Mouse (Mus musculus) MEL (cell line): ENCODE results near the gene Olfr707. TPM values are rescaled to one million over a fixed set of nuclear protein-coding genes. Genes with fewer than 3 reads are reported as not detected.
"Not testable (repeated sequence)": the region's sequence is repeated elsewhere in the genome, so short reads cannot be mapped to it uniquely, and the experiment has no call there.

Source experiments
- DNase-seq: peaks from one replicate; pipeline ENCODE4 v3.0.0; 2011; ENCODE audit warnings: low read depth, low spot score
- H3K27ac ChIP-seq: 2 replicates; pipeline ENCODE4 v1.5.1; 2012; ENCODE audit warnings: low read depth, mild to moderate bottlenecking, control low read depth, low read length, moderate library complexity; ENCODE audit not compliant: control insufficient read depth
- H3K27me3 ChIP-seq, 2 experiments: fragments of 150-350 bp in 1 of 2; sonication (generic) in 1 of 2; 2 replicates each; pipeline ENCODE4 v1.6.1; 2012; ENCODE audit warnings: low read length in 2 of 2, mild to moderate bottlenecking in 2 of 2, improper control_type of control experiment in 1 of 2, moderate library complexity in 1 of 2; ENCODE audit not compliant: insufficient read depth in 2 of 2, control insufficient read depth in 1 of 2
- H3K36me3 ChIP-seq, 2 experiments: 2 replicates each; pipeline ENCODE4 v1.6.1; 2012 to 2014; ENCODE audit warnings: low read length in 2 of 2, improper control_type of control experiment in 1 of 2, inconsistent platforms in 1 of 2, mild to moderate bottlenecking in 1 of 2; ENCODE audit not compliant: insufficient read depth in 2 of 2, control insufficient read depth in 1 of 2
- H3K4me1 ChIP-seq, 2 experiments: fragments of 150-350 bp in 1 of 2; sonication (generic) in 1 of 2; 2 replicates each; pipeline ENCODE4 v1.6.1; 2012; ENCODE audit warnings: low read length in 2 of 2, improper control_type of control experiment in 1 of 2, mild to moderate bottlenecking in 1 of 2; ENCODE audit not compliant: insufficient read depth in 2 of 2, control insufficient read depth in 1 of 2
- H3K4me3 ChIP-seq, 2 experiments: fragments of 150-350 bp in 1 of 2; sonication (generic) in 1 of 2; 2 replicates each; pipeline ENCODE4 v1.5.1; 2012; ENCODE audit warnings: low read depth in 2 of 2, low read length in 2 of 2, mild to moderate bottlenecking in 2 of 2, moderate library complexity in 2 of 2, control low read depth in 1 of 2, improper control_type of control experiment in 1 of 2; ENCODE audit not compliant: control insufficient read depth in 1 of 2, insufficient read depth in 1 of 2
- H3K79me2 ChIP-seq: 2 replicates; pipeline ENCODE4 v1.6.1; 2012; ENCODE audit warnings: mild to moderate bottlenecking, low read length, moderate library complexity; ENCODE audit not compliant: control insufficient read depth, poor library complexity, insufficient read depth
- H3K9ac ChIP-seq: 2 replicates; pipeline ENCODE4 v1.6.1; 2012; ENCODE audit warnings: low read depth, mild to moderate bottlenecking, control low read depth, low read length, moderate library complexity; ENCODE audit not compliant: control insufficient read depth, poor library complexity, severe bottlenecking
- H3K9me3 ChIP-seq: fragments of 150-350 bp; sonication (generic); replicated peaks from 2 replicates; pipeline ENCODE4 v1.6.1; 2012; ENCODE audit warnings: mild to moderate bottlenecking, low read length, improper control_type of control experiment, moderate library complexity; ENCODE audit not compliant: insufficient read depth
- CHD1 ChIP-seq: IDR thresholded peaks from 2 replicates; pipeline ENCODE4 v1.6.1; 2012; ENCODE audit warnings: low read depth, mild to moderate bottlenecking, inconsistent platforms, low read length, improper control_type of control experiment
- CHD2 ChIP-seq: IDR thresholded peaks from 2 replicates; pipeline ENCODE4 v1.6.1; 2011; ENCODE audit warnings: low read length, improper control_type of control experiment
- CTCF ChIP-seq, 3 experiments: IDR thresholded peaks in 2 of 3; conservative IDR thresholded peaks in 1 of 3; 2 replicates each; pipeline ENCODE4 v1.5.1; 2011 to 2012; ENCODE audit warnings: low read length in 3 of 3, low read depth in 2 of 3, mild to moderate bottlenecking in 2 of 3, improper control_type of control experiment in 1 of 3, inconsistent platforms in 1 of 3, mixed read lengths in 1 of 3, moderate library complexity in 1 of 3; ENCODE audit not compliant: control insufficient read depth in 1 of 3, insufficient read depth in 1 of 3, poor library complexity in 1 of 3, severe bottlenecking in 1 of 3
- EP300 ChIP-seq, 2 experiments: IDR thresholded peaks; 2 replicates each; pipeline ENCODE4 v1.6.1; 2011; ENCODE audit warnings: improper control_type of control experiment in 2 of 2, low read length in 2 of 2, low read depth in 1 of 2, mild to moderate bottlenecking in 1 of 2
- ETS1 ChIP-seq: IDR thresholded peaks from 2 replicates; pipeline ENCODE4 v1.6.1; 2012; ENCODE audit warnings: low read depth, mild to moderate bottlenecking, inconsistent platforms, low read length, improper control_type of control experiment, moderate library complexity
- GABPA ChIP-seq: IDR thresholded peaks from 2 replicates; pipeline ENCODE4 v1.6.1; 2012; ENCODE audit warnings: low read depth, mild to moderate bottlenecking, inconsistent platforms, low read length, improper control_type of control experiment, moderate library complexity
- HCFC1 ChIP-seq: IDR thresholded peaks from 2 replicates; pipeline ENCODE4 v1.6.1; 2012; ENCODE audit warnings: low read depth, mild to moderate bottlenecking, inconsistent platforms, low read length, improper control_type of control experiment, moderate library complexity
- JUND ChIP-seq: IDR thresholded peaks from 2 replicates; pipeline ENCODE4 v1.6.1; 2011; ENCODE audit warnings: low read depth, mild to moderate bottlenecking, improper control_type of control experiment, low read length
- KAT2A ChIP-seq: conservative IDR thresholded peaks from 2 replicates; pipeline ENCODE4 v1.6.1; 2012; ENCODE audit warnings: low read depth, low read length, improper control_type of control experiment, inconsistent platforms
- MAX ChIP-seq: IDR thresholded peaks from 2 replicates; pipeline ENCODE4 v1.6.1; 2011; ENCODE audit warnings: low read length, improper control_type of control experiment
- MAZ ChIP-seq: IDR thresholded peaks from 2 replicates; pipeline ENCODE4 v1.6.1; 2012; ENCODE audit warnings: low read depth, mild to moderate bottlenecking, inconsistent platforms, low read length, improper control_type of control experiment
- MEF2A ChIP-seq: IDR thresholded peaks from 2 replicates; pipeline ENCODE4 v1.6.1; 2014; ENCODE audit warnings: low read depth, mild to moderate bottlenecking, inconsistent platforms, low read length, improper control_type of control experiment; ENCODE audit not compliant: poor library complexity, insufficient replicate concordance, severe bottlenecking; ENCODE audit errors: extremely low read depth
- MXI1 ChIP-seq: IDR thresholded peaks from 2 replicates; pipeline ENCODE4 v1.6.1; 2011; ENCODE audit warnings: mild to moderate bottlenecking, low read depth, low read length, improper control_type of control experiment
- MYC ChIP-seq: IDR thresholded peaks from 2 replicates; pipeline ENCODE4 v1.6.1; 2011; ENCODE audit warnings: low read depth, mild to moderate bottlenecking, low read length, improper control_type of control experiment, moderate library complexity
- POLR2AphosphoS2 ChIP-seq: IDR thresholded peaks from 2 replicates; pipeline ENCODE4 v1.6.1; 2011; ENCODE audit warnings: low read length, improper control_type of control experiment
- SIN3A ChIP-seq: IDR thresholded peaks from 2 replicates; pipeline ENCODE4 v1.6.1; 2012; ENCODE audit warnings: low read length, improper control_type of control experiment, inconsistent platforms
- SMC3 ChIP-seq: IDR thresholded peaks from 2 replicates; pipeline ENCODE4 v1.6.1; 2011; ENCODE audit warnings: low read depth, low read length, improper control_type of control experiment
- TAL1 ChIP-seq: IDR thresholded peaks from 2 replicates; pipeline ENCODE4 v1.6.1; 2012; ENCODE audit warnings: mild to moderate bottlenecking, inconsistent platforms, low read length, moderate library complexity, mixed read lengths
- UBTF ChIP-seq: IDR thresholded peaks from 2 replicates; pipeline ENCODE4 v1.6.1; 2012; ENCODE audit warnings: low read depth, mild to moderate bottlenecking, inconsistent platforms, low read length, improper control_type of control experiment, moderate library complexity, borderline replicate concordance; ENCODE audit not compliant: insufficient read depth
- USF2 ChIP-seq, 2 experiments: IDR thresholded peaks; 2 replicates each; pipeline ENCODE4 v1.6.1; 2011 to 2012; ENCODE audit warnings: improper control_type of control experiment in 2 of 2, low read length in 2 of 2, borderline replicate concordance in 1 of 2, inconsistent platforms in 1 of 2, low read depth in 1 of 2, mild to moderate bottlenecking in 1 of 2; ENCODE audit not compliant: insufficient read depth in 1 of 2
- ZKSCAN1 ChIP-seq: IDR thresholded peaks from 2 replicates; pipeline ENCODE4 v1.6.1; 2012; ENCODE audit warnings: low read depth, mild to moderate bottlenecking, inconsistent platforms, low read length, improper control_type of control experiment, moderate library complexity
- ZMIZ1 ChIP-seq: IDR thresholded peaks from 2 replicates; pipeline ENCODE4 v1.6.1; 2012; ENCODE audit warnings: low read depth, mild to moderate bottlenecking, inconsistent platforms, low read length, improper control_type of control experiment, moderate library complexity
- ZNF384 ChIP-seq: IDR thresholded peaks from 2 replicates; pipeline ENCODE4 v1.6.1; 2012; ENCODE audit warnings: low read depth, mild to moderate bottlenecking, inconsistent platforms, low read length, improper control_type of control experiment
- polyA plus RNA-seq, 2 experiments: library from polyadenylated mRNA; stranded (reverse) in 1 of 2; unstranded in 1 of 2; fragments of >175 nt in 1 of 2; fragments of >200 nt in 1 of 2; gene quantifications; 2 replicates each; pipeline versions ENCODE4 v1.2.1 to v1.2.4; 2012; ENCODE audit warnings: low replicate concordance in 2 of 2, low read depth in 1 of 2; ENCODE audit not compliant: insufficient read length in 2 of 2, insufficient read depth in 1 of 2, missing spikeins in 1 of 2
- total RNA-seq: library from RNA; depleted of rRNA; stranded (reverse); fragments of 300-350 nt; gene quantifications from 2 replicates; pipeline ENCODE4 v1.2.3, GENCODE M21; 2012

The Olfr707 gene
- total and polyA plus RNA-seq, 3 experiments: not detected

- H3K9me3 ChIP-seq: no peaks in the 10 kb centered on the region
- DNase-seq: no peak
- H3K27me3 ChIP-seq: no peaks in the 10 kb centered on the region
- H3K36me3 ChIP-seq: no peaks in the 10 kb centered on the region
- H3K9ac ChIP-seq: no peak within 1 kb of the TSS
- H3K27ac ChIP-seq: no peak within 1 kb of the TSS
- no peaks in the 10 kb centered on the region for H3K79me2 ChIP-seq
- TF ChIP-seq ZMIZ1: no peak
- TF ChIP-seq CHD2: no peak
- TF ChIP-seq MAX: no peak
- no peak for TF ChIP-seq HCFC1
- TF ChIP-seq UBTF: no peak
- no peak for TF ChIP-seq SMC3
- no peak for TF ChIP-seq KAT2A
- no peak for TF ChIP-seq TAL1
- TF ChIP-seq ZNF384: no peak
- H3K4me1 ChIP-seq: no peaks in the 10 kb centered on the region
- H3K4me3 ChIP-seq: no peak within 1 kb of the TSS
These were observed 31.1 kb upstream of the Olfr707 start, which contains the start of gene Olfr709-ps1 for GRCm38 (mm10) chr7:106932119-106932518. Olfr709-ps1 (minus strand) TSS chr7:106932219.

DNA sequence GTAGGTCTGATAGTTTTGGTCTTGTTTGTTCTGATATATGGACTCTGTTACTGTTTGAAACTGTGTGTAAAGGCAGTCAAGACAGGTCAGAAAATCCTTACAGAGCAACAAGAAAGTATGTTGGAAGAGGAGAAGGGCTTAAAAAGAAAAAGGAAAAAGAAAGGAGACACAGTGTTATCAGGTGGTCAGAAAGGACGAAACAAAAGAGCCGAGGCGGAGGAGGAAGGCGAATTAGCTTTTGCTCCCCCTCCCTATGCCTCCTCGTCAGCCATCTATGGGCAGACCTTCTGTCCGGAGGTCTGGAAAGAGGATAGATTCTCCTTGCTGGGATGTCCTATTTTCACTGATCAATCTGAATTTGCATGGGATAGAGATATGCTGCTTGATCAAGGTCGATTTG lies 19.9 kb upstream of the Olfr707 start:
- H3K79me2 ChIP-seq, H3K4me3 ChIP-seq, H3K27ac ChIP-seq, H3K9me3 ChIP-seq, DNase-seq, H3K36me3 ChIP-seq, H3K4me1 ChIP-seq, H3K9ac ChIP-seq, H3K27me3 ChIP-seq: not testable (repeated sequence)

GRCm38 (mm10) chr7:106907676-106908075 lies 6.6 kb upstream of the Olfr707 start, which contains the start of gene Olfr1532-ps1:
Olfr1532-ps1 (plus strand) TSS chr7:106908001.
- Histone ChIP-seq H3K79me2 (no peaks in the 10 kb centered on the region), H3K27ac (no peak within 1 kb of the TSS), H3K9me3 (no peaks in the 10 kb centered on the region), H3K9ac (no peak within 1 kb of the TSS), H3K4me1 (no peaks in the 10 kb centered on the region), H3K27me3 (no peaks in the 10 kb centered on the region), H3K4me3 (no peak within 1 kb of the TSS), H3K36me3 (no peaks in the 10 kb centered on the region)
- TF ChIP-seq MEF2A: no peak
- no peak for TF ChIP-seq EP300 (IDR thresholded peaks at IDR 0.05; ENCODE audit: low read depth in 1 of 2, low read length in 2 of 2)
- no peak for TF ChIP-seq ZNF384
- TF ChIP-seq USF2 (IDR thresholded peaks at IDR 0.05; ENCODE audit: borderline replicate concordance in 1 of 2, insufficient read depth in 1 of 2, low read depth in 1 of 2, low read length in 2 of 2): no peak
- no peak for TF ChIP-seq CTCF (IDR thresholded peaks at IDR 0.05 in 2 of 3, conservative IDR thresholded peaks at IDR 0.05 in 1 of 3; ENCODE audit: control insufficient read depth in 1 of 3, insufficient read depth in 1 of 3, low read depth in 2 of 3, low read length in 3 of 3, poor library complexity in 1 of 3, severe bottlenecking in 1 of 3)
- TF ChIP-seq MAZ: no peak
- no peak for TF ChIP-seq ZMIZ1
- no peak for TF ChIP-seq POLR2AphosphoS2
- no peak for TF ChIP-seq CHD1
- no peak for TF ChIP-seq JUND
- TF ChIP-seq ETS1: no peak
- TF ChIP-seq ZKSCAN1: no peak
- TF ChIP-seq MYC: no peak
- no peak for TF ChIP-seq MXI1
- no peak for TF ChIP-seq SMC3
- no peak for TF ChIP-seq SIN3A
- TF ChIP-seq GABPA: no peak
- DNase-seq: no peak
